Mouse (Mus musculus) testis, adult 2 months (tissue): Measurements from ENCODE around the gene Cenpb.

Experiments
- CTCF ChIP-seq: fragments of 200-500 bp; IDR thresholded peaks from 2 replicates; pipeline ENCODE4 v1.5.1; 2012; ENCODE audit warnings: low read depth, mild to moderate bottlenecking, inconsistent platforms, low read length, moderate library complexity; ENCODE audit not compliant: control insufficient read depth, insufficient read depth, insufficient replicate concordance
- POLR2A ChIP-seq: fragments of 200-500 bp; IDR thresholded peaks from 2 replicates; pipeline ENCODE4 v1.6.1; 2012; ENCODE audit warnings: low read depth, mild to moderate bottlenecking, inconsistent platforms, low read length, moderate library complexity; ENCODE audit not compliant: control insufficient read depth

GRCm38 (mm10) chr2:131175945-131176309, 3.9 kb downstream of the Cenpb start:
- TF ChIP-seq CTCF (no peak), POLR2A (no peak)
